Mouse (Mus musculus): ENCODE measurements around the gene Smg7.
A peak's percentile ranks its signal among the peaks of the same experiment; 100 is the strongest.

Gene Smg7

GRCm38 (mm10) chr1:152838841-152839240 lies 63.6 kb downstream of the Smg7 start:
- DNase-seq: no peak

- DNase-seq: no peak
These were observed 64.3 kb downstream of the Smg7 start for GRCm38 (mm10) chr1:152838026-152838702.

GRCm38 (mm10) chr1:152835061-152835460 lies 67.4 kb downstream of the Smg7 start:
- no peak for DNase-seq

- no peak for DNase-seq
These were observed 70.1 kb downstream of the Smg7 start for GRCm38 (mm10) chr1:152832316-152832715.

- no peak for DNase-seq
These were observed 70.8 kb downstream of the Smg7 start for GRCm38 (mm10) chr1:152831619-152832018.

GRCm38 (mm10) chr1:152831003-152831402 lies 71.4 kb downstream of the Smg7 start:
- no peak for DNase-seq

- DNase-seq: no peak
These were observed 72.4 kb downstream of the Smg7 start for GRCm38 (mm10) chr1:152830054-152830453.

- no peak for DNase-seq
These were observed 73.7 kb downstream of the Smg7 start for GRCm38 (mm10) chr1:152828637-152829355.

GRCm38 (mm10) chr1:152828168-152828567 lies 74.3 kb downstream of the Smg7 start:
- DNase-seq: no peak

GRCm38 (mm10) chr1:152826446-152826845 lies 76.0 kb downstream of the Smg7 start:
- DNase-seq: no peak

GRCm38 (mm10) chr1:152824206-152824605 lies 78.2 kb downstream of the Smg7 start:
- DNase-seq: no peak

GRCm38 (mm10) chr1:152821746-152822145 lies 80.7 kb downstream of the Smg7 start:
- no peak for DNase-seq

- DNase-seq: no peak
These were observed 81.3 kb downstream of the Smg7 start for GRCm38 (mm10) chr1:152820911-152821695.

GRCm38 (mm10) chr1:152819558-152819957 lies 82.9 kb downstream of the Smg7 start:
- DNase-seq: no peak

- peak; percentile 85 to 86 for DNase-seq
These were observed 84.7 kb downstream of the Smg7 start for GRCm38 (mm10) chr1:152817794-152818193.

- DNase-seq: peak; percentile 70 to 73
These were observed 85.2 kb downstream of the Smg7 start for GRCm38 (mm10) chr1:152817027-152817769.

GRCm38 (mm10) chr1:152815265-152815701 lies 87.2 kb downstream of the Smg7 start:
- peak; percentile 64 to 69 for DNase-seq

GRCm38 (mm10) chr1:152810533-152811439 lies 91.7 kb downstream of the Smg7 start:
- no peak for DNase-seq

GRCm38 (mm10) chr1:152809541-152810252 lies 92.7 kb downstream of the Smg7 start:
- DNase-seq: no peak

- DNase-seq: no peak
These were observed 94.1 kb downstream of the Smg7 start for GRCm38 (mm10) chr1:152808392-152808680.

All from B cell, adult 2 months (primary cell).